Mouse (Mus musculus): ENCODE measurements at regions not wholly inside any gene's neighbourhood (a gene's known extent, or its start where the extent isn't known, plus 50 kb on each side); places are given as distances from the start of the nearest gene placed in this dataset.

DNA sequence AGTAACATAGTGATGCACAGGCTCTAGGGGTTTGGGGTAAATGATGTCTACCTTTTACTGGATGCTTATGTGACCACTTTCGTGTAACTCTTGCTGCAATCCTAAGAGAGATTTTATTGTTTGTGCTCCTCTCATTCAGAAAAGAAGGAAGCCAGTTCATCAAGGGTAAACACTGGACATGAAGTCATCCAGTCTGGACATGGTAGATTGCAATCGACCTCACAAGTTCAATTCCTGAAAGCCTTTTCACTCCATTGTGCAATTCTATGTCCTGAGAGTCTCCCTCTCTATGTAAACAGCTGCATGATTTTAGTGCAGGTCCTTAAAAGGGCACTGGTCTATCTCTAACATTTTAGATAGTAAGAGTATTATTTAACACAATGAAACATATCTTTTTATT is 73.5 kb upstream of the Gm16223 start:
- ATAC-seq (ENCODE audit: low TSS enrichment) = no peak

DNA sequence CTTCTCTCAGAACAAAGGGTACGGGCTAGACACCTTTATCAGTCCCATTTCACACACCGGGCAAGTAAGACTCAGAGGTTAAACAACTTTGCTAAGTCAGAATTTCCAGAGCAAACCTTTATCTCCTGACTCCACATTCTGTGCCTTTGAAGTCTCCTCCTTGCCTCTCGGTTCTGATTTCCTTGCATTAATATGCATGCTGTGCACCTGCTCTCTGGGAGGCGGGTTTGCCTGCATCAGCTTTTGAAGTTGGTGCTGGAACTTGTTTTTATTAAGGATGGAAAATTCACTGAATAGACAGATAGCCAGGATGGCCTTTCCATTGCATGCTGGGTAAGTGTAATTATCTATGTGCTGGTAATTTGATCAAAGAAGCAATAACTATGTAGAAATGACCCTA is 84.2 kb upstream of the Gm16223 start:
- ATAC-seq (ENCODE audit: low TSS enrichment) = no peak

DNA sequence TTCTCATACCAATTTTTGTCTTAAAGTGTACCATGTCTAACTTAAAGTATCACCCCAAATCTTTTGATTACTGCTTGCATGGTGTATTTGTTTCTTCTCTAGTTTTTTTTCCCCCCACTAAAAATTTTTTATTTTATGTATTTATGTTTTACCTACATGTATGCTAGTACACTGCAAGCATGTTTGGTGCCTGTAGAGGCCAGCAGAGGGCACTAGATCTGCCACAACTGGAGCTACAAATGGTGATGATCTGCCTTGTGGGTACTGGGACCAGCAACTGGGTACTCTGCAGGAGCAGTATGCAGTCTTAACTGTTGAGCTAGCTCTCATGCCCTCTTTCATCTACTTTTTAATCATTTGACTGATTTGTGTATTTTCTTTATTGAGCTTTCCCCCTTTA is 92.2 kb upstream of the Gm16223 start:
- no peak for ATAC-seq (ENCODE audit: low TSS enrichment)

DNA sequence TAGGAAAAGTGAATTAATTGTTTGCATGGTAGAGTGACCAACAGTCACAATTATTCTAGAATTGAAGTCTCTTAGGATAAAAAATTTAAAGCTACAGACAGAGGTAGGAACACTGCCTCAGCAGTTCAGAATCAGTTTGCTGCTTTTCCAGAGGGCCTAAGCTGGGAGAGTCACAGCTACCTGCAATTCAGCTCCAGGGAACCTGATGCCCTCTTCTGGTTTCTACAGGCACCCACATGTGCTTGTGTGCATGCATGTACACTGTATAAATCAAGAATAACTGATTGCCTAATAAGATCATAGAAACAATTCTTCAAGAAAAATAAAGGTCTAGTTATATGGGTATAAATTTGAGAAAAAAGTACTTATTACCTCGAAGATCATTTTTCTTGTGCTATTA is 96.6 kb upstream of the Gm16223 start:
- peak; percentile 77; the same call in 1 of the 2 replicates for ATAC-seq (ENCODE audit: low TSS enrichment)

DNA sequence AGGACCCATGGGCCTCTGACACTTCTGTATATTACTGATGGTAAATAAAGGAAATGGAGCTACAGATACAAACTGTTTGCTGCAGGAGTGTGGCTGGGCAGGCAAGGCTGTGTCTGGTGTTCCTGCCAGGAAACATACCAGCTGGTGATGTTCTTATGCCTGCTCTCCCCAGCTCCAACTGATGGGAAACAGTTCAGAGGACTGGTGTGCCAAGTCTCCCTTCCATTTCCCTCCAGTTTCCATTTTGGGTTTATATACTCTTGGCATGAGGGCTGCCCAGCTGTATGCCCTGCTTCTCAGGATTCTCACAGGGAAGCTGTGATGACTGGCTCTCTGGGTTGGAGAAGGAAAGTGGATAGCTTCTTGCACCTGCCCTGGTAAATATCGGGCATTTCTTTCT is 100.8 kb upstream of the Gm16223 start:
- ATAC-seq (ENCODE audit: low TSS enrichment) = peak; percentile 86

DNA sequence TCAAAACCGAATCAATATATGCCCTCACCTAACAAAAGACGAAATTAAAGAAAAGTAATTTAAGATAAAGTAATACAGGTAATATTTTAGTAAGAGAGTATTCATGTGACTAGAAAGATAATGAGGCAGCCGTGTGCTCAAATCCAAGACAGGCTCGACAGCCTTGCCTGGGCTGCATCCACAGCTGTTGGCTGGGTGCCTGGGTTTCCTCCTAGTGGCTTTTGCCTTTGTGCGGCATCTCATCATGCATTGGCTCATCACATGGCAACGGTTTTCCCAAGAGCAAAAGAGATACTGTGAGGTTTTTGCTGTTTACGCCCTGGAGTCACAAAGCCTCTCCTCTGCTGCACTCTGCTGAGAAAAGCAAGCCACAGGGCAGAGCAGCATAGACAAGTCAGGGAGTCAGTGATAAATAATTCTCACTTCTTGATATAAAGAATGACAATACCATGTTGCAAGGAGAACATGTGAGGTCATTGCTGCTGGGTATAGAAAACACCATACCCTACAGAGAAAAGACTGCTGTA is 103.1 kb upstream of the Bod1l start:
- 0 out of 2 replicates have a peak, but pooled peaks have one; percentile 5 for ATAC-seq (ENCODE audit: low TSS enrichment)

DNA sequence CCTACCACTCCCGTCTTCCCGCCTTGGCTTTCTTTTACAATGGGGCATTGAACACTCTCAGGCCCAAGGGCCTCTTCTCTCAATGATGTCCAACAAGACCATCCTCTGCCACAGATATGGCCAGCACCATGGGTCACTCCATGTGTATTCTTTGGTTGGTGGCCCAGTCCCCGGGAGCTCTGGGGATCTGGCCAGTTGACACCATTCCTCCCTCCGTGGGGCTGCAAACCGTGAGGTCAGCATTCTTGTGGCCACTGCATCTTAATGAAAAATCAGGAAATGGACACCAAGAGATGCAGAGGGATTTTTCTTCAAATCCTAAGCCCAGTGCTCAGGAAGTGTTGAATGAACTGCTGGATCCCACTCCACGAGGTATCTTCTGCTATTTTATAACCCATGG is 99.3 kb upstream of the Bod1l start:
- ATAC-seq (ENCODE audit: low TSS enrichment) = no peak

DNA sequence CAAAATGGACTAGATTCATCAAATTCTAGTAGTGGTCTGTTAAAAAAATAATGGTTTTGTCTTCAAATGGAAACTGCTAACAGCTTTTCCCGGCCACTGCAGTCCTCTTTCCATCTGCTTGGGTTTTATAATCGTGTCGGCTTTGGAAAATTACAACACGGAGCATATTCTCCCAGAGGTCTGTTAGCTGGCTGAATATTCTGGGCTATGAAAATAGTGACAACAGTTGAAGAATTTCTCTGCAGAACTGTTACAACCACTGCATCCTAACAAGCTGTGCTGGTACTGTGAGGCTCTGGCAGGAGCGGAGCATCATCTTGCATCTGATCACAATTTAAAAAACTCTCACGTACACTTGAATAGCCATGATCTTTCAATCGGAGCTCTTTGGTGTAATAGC is 98.0 kb upstream of the Bod1l start:
- peak; percentile 98 for ATAC-seq (ENCODE audit: low TSS enrichment)

DNA sequence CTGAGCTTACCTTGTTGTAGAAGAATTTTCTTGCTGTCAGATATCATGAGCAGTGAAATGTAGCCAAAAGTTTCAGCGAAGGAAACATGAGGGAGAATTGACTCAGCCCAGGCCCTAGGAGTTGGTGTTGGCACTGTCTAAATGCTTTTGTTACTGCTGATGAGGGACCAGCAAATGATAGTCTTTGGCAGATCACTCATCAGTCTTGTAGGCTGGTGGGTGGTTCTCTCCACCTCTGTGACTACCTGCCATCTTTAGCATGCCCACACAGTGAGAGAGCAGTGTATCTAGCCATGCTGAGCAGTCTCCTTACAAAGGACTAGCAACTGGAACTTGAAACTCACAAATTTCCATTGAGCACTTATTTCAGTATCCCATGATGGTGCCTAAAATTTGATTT is 97.1 kb upstream of the Bod1l start:
- peak; percentile 24; the same call in 1 of the 2 replicates for ATAC-seq (ENCODE audit: low TSS enrichment)

DNA sequence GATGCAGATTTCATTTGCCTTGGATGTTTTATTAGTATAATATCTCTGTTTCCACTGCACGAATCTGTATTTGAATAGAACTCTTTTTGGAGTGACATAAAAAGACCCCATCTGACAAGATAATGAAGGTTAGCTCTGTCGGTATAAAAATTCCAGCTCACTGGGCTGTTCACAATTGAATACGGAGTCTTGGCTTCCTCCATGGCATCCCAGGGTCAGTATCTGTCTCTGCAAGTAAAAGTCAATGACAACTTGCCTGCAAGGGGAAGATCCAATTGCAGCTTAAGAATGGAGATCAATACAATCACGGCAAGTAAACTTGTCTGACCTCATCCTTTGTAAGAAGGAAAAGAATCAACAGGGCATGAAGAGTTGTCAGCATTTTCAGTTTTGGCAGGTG is 95.6 kb upstream of the Bod1l start:
- no peak for ATAC-seq (ENCODE audit: low TSS enrichment)

DNA sequence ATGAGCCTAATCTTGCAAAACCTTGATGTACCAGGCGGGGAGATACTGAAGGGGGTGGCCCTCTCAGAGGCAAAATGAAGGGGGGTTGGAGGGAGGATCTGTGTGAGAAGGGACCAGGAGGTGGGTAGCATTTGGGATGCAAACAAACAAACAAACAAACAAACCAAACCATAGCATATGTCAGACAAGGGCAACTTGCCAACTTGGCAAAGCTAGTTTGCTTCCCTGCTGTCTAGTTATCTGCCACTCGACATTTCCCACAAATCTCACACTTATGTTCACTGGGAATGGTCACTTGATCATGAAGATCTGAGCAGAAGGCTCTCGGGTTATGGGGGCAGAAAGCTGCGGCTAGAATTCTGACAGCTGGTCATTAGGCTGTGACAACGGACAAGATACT is 65.9 kb upstream of the Bod1l start:
- ATAC-seq (ENCODE audit: low TSS enrichment) = no peak

DNA sequence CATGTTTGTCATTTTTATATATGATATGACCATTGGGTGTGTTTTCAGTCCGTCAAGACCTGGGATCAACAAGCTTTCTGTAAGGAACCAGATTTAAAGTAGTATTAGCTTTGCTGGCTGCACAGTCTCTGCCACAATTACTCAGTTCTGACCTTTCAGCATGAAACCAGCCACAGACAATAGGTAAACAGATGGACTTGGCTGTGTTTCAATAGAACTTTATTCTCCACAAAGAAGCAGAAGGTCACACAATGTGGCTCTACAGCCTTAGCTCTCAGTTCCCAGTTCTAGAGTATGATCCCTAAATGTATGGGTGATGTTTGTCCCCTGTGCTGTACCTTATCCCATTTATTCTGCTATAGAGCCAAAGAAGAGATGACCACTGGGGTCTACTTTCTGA is 63.6 kb upstream of the Bod1l start:
- no peak for ATAC-seq (ENCODE audit: low TSS enrichment)

DNA sequence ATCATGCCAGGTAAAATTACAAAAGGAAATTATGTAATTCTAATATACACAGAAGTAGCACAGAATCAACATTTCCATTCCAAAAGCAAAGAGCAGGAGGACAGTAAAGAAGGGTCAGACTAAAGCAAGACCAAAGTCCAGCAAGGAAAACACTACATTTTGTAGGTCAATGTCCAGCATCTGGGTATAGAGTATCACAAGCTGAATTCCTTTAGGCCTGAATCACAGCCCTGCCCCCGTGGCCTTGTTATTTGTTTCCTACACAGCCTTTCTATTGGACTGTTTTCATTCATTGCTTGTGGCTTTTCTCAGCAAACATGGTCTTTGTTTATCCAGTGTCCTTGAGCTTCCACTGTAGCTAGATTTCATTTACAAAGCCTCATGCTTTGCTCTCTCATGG is 60.4 kb upstream of the Bod1l start:
- ATAC-seq (ENCODE audit: low TSS enrichment) = no peak

DNA sequence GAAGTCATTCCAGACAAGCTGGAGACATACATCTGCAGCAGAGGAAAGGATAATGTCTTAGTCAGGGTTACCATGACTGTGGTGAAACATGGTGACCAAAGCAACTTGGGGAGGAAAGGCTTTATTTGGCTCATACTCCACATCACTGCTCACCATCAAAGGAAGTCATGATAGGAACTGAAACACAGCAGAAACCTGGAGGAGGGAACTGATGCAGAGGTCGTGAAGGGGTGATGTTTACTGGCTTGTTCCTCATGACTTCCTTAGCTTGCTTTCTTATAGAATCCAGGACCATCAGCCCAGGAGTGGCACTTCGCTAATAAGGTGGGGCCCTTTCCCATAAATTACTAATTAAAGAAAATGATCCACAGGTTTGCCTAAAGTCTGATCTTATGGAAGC is 55.1 kb upstream of the Bod1l start:
- no peak for ATAC-seq (ENCODE audit: low TSS enrichment)

DNA sequence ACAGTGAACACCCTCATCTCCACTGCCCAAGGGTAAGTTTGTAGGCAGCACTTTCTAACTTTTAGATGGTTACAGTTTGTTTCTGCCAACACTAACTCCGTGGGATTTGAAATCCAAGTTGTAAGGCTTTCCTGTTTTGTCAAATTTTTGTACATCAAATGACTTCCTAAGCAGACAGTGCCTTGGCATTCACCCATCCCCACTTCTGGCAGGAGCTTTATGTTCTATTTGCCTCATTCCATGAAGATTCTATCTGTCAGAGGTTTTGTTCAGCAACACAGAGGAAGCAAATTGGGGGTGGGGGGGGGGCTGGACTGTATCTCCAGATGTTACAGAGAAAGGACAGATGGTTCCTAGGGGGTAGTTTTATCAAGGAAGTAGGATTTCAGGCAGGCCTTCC is 54.6 kb upstream of the Bod1l start:
- peak; percentile 62 for ATAC-seq (ENCODE audit: low TSS enrichment)

Data from frontal cortex, adult (tissue).